Mouse (Mus musculus) embryo, embryonic 11 days (tissue): Measurements from ENCODE around the gene Ppif.
A peak's percentile ranks its signal among the peaks of the same experiment; 100 is the strongest.

ENCODE experiments used
- DNase-seq: peaks from one replicate; pipeline ENCODE4 v3.0.0-alpha.2; 2015

Gene Ppif

DNA sequence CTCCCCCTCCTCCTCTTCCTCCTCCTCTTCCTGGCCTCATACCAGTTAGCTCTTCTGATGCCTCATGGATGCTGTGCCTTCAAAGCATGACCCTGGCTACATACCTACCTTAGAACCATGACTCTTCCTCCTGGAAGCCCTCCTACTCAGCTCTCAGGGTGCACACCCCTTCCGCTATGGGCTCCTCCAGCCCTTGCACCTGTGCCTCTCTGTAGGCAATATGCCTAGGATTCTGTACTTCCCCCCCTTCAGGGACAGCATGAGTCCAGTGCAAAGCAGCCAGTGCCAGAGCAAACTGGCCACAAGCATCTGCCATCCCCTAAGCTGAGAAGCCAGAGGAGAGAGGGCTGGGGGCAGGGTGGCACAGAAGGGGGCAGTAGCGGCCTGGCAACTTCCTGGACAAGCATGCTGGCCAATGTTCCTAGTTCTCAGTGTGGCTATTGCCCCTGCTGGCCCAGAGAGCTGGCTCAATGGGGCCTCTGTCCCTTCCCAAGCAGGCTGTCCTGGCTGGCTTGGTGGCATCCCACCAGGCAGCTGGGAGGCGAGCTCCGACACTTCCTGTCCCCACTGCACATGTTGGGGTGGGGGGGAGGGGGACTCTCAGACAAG is 46.1 kb downstream of the Ppif start:
- no peak for DNase-seq

DNA sequence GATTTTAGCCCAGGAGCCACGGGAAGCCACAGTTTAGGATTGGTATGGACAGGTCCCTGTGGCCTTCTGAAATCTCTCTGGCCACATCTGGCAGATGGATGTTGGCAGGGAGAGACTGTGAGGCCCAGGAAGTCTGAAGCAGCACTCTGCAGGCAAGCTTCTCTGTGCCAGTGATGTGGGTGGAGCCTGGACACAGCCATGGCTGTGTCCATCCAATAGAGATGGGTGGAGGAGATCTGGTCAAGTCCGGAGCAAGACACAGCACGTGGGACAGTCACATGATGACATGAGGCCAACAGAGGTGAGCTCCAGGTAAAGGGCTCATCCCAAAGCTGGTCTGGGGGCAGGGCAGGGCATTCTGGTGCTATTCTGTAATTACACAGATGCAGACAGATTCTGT is 47.3 kb downstream of the Ppif start:
- no peak for DNase-seq

DNA sequence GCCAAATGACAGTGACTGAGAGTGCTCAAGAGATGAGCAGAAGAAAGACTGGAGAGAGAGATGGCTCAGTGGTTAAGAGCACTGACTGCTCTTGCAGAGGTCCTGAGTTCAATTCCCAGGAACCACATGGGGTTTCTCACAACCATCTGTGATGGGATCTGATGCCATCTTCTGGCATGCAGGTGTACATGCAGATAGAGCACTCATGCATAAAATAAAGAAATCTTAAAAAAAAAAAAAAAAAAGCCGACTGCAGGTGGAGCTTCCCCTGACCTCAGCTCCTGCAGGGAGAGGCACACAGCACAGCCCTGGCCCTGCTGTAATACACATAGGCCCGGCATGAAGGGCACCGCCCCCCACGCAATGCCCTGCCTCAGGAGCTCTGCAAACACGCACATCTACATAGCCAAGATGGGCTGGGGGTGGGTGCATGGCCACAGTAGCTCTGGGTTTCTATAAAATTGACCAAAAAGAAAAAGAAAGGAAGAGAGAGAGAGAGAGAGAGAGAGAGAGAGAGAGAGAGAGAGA is 48.0 kb downstream of the Ppif start:
- DNase-seq = no peak

DNA sequence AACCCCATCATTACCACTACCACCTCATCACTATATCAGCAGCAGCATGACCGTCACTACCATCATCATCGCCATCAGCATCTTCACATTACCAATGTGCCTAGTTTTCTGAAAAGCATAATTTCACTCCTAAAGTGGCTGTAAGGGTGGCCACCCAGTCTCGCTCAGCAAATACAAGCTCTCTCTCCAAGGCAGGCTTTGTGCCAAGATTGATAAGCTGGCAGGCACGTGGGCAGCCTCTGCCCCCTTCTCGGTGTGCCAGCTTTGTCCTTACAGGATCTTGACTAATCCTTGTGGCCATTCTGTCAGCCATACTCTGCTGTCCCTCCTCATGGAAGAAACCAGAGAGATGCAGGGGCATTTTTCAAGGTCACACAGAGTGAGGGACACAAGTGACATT is 49.0 kb downstream of the Ppif start:
- no peak for DNase-seq

DNA sequence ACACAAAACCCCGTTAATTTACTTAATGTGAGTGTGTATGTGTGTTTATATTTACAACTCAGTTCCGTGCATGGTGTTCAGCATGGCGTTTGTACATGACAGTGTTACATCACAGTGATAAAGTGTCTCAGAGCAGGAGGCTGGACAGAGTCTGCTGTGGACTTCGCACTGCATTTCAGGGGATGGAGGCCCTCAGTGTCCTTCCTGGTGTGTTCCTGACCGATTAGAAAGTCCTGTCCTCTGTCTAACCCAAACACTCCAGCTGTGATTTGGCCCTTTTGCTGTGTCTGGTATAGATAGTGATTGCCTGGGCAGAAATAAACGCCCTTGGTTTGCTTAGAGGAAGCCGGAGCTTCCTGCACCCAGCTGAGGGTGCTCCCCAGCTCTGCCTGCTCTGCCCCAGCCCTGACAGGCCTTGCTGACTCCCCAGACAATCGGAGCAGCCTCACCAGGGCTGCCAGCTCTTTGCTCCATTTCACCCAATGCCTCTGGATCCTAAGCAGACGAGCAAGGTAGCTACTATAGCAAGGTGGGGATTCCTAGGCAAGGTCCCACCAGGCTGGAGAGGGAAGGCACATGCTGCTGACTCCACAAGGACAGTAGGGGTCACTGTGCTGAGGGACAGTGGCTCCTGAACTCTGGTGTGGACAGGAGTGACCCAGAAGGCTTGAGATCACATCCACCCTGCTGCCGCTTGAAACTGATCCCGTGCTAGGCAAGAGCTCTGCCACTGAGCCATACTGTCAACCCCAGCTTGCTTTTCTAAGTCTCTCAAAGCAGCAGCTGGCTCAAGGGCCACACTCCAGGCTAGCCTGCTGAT is 51.6 kb downstream of the Ppif start:
- DNase-seq = no peak

DNA sequence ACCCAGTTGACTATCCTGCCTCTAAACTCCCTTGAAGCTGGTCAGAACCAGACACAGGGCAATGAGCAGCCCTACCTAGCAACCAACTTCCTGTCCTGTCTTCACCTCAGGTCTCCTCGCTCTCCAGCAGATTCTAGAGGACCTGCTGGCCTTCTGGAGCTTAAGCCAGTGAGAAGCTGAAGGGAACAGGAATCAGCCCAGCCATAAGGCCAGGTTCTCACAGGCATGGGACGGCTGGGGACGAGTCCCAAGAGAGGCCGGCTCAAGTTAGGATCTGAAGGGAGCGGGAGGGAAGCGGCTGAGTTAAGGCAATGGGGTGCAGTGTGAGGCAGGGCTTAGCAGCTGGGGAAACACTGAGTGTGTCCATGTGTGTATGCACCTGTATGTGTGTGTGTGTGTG is 52.4 kb downstream of the Ppif start:
- no peak for DNase-seq

DNA sequence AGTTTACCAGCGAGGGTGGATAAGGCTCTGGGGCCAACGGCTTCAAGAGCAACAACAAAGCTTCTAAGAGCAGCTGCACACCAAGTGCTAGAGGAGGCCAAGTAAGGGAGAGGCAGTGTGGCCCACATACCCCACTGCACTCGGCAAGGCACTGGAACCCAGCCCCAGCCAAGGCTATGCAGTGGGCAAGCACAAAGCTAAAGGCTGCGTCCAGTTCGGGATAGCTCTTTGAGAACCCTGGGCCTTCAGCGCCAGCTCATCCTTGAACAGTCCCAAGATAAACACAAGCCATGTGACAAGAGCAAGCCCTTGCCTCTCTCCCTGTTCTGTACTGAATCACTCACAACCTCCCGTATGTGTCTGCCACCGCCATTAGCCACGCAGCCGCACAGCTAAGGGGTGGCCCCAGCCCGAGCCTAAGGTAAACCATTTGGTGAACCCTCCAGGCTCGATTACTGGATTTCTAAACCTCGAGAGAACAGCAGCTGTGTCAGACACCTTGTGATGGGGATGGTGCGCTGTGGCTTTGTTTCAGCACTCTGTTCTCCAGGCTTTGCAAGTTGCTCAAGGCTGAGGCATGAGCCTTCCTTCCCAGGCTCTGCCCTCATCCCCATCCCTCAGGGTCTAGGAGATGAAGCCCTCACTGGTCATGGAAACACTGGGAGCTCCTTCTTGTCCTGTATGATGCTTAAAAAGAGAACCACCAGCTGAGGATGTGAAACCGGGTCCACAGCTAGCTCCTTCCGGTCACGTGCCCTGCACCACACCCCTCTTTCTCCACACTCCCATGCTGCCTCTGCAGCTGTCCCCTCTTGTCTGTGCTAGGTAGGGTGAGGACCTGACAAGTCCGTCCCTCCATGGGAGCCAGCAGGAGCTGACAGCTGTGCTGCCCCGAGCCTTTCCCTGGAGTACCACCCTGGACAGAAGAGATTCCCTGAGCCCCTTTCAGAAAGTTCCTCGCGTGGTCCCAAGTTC is 53.3 kb downstream of the Ppif start:
- no peak for DNase-seq

DNA sequence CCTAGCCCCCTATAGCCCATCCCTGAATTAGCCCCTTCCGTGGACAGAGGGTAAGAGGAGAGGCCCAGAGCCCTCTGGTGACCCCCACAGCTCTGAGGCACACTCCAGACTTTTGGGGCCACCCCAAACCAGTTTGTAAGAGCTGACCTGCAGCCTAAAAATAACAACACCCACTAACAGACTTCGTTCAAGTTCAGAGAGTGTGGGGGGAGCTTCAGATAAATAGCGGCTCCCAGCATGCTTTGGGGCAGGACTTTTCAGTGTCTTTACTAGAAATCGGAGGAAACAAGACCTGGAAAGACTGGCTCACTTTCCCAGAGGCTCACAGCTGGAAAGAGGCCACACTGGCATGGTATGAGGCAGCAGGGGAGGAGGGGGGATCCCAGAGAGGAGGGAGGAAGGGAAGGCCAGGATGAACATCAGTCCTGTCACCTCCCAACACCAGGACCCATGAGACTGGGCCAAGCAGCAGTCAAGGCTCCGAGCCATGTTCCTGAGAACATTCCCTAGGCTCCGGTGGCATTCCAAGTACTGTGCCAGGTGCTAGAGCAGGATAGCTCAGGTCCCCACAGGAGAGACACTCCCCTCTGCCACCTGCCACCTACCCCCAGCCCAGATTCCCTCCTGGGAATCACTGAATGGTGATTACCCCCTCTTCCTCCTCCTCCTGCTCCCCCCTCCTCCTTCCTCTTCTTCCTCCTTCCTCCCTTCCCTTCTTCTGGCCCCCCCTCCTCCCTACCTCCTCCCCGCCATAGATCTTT is 54.2 kb downstream of the Ppif start:
- DNase-seq = no peak

DNA sequence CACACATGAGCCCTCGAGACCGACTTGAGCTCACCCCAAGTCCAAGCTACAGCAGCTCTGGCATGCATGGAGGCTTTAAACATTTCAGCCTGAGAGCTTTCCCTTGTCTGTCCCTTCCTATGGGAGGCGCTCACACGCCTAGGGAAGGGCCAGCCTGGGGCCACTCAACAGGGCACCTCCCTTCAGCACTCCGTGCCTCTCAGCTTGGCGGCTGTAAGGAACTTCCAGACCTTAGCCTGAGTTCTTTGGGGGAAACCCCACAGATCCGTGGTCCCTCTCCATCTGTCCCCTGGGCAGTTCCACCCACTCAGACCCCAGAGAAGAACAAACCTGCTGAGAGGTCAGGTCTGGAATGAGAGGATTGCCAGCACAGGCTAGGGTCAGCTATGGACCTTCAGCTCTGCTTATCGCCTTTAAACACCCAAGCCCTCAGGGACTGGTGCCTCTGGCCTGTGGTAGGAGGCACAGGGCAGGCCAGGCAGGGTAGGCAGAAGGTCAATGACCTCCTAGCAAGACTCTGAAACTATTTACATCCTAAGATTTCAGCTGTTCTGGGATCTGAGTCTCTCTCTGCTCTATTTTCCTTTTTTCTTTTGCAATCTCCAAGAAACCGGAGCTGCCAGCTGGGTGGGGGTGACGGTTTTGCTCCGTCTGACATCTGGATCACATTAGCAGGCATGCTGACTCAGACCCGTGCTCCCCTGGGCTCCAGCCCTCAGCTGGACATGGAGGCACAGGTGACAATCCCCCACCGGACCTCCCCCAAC is 55.4 kb downstream of the Ppif start:
- DNase-seq = peak; percentile 79
